Mouse (Mus musculus) lung, postnatal 0 days (tissue): ENCODE measurements around the gene Neurl4. TPM values are rescaled to one million over a fixed set of nuclear protein-coding genes. Genes with fewer than 3 reads are reported as not detected.

Experiments
- ATAC-seq: fragments of 200-750 bp; cut with Nextera tagmentation; 2 replicates; pipeline ENCODE4 v1.8.0; 2017; ENCODE audit warnings: moderate library complexity
- DNase-seq: peaks from one replicate; pipeline ENCODE4 v3.0.0-alpha.2; 2016; ENCODE audit warnings: low spot score
- H3K27ac ChIP-seq: fragments of 300-500 bp; sonication (generic); 2 replicates; pipeline ENCODE4 v1.5.1; 2014; ENCODE audit warnings: antibody characterized with exemption, mild to moderate bottlenecking, low read length, mixed read lengths
- H3K27me3 ChIP-seq: fragments of 300-500 bp; sonication (generic); replicated peaks from 2 replicates; pipeline ENCODE4 v1.6.1; 2014; ENCODE audit warnings: low read length, mixed read lengths; ENCODE audit not compliant: insufficient read depth
- H3K36me3 ChIP-seq: fragments of 300-500 bp; sonication (generic); 2 replicates; pipeline ENCODE4 v1.6.1; 2014; ENCODE audit warnings: low read length, mixed read lengths; ENCODE audit not compliant: insufficient read depth
- H3K4me1 ChIP-seq: fragments of 300-500 bp; sonication (generic); 2 replicates; pipeline ENCODE4 v1.6.1; 2014; ENCODE audit warnings: antibody characterized with exemption, low read depth, low read length, mixed read lengths; ENCODE audit not compliant: insufficient read depth
- H3K4me2 ChIP-seq: fragments of 300-500 bp; sonication (generic); replicated peaks from 2 replicates; pipeline ENCODE4 v1.6.1; 2014; ENCODE audit warnings: low read depth, mild to moderate bottlenecking, low read length, moderate library complexity, mixed read lengths
- H3K4me3 ChIP-seq: fragments of 300-500 bp; sonication (generic); 2 replicates; pipeline ENCODE4 v1.5.1; 2014; ENCODE audit warnings: low read depth, low read length
- H3K9ac ChIP-seq: fragments of 300-500 bp; sonication (generic); replicated peaks from 2 replicates; pipeline ENCODE4 v1.6.1; 2014; ENCODE audit warnings: low read depth, mild to moderate bottlenecking
- H3K9me3 ChIP-seq: fragments of 300-500 bp; sonication (generic); 2 replicates; pipeline ENCODE4 v1.6.1; 2016; ENCODE audit warnings: low read length, mixed read lengths
- CTCF ChIP-seq: IDR thresholded peaks from 2 replicates; pipeline ENCODE4 v1.5.1; 2016; ENCODE audit warnings: antibody characterized with exemption, mild to moderate bottlenecking
- EP300 ChIP-seq: IDR thresholded peaks from 2 replicates; pipeline ENCODE4 v1.6.1; 2016; ENCODE audit warnings: antibody characterized with exemption, mild to moderate bottlenecking, control low read depth
- WGBS: fragments of 180-500 bp; shearing (Covaris S2); extraction: QIAGEN DNeasy Blood & Tissue Kit; methylation state at CpG from one replicate; pipeline ENCODE4 v1.1.7; 2014; 5-methylcytosine and 5-hydroxymethylcytosine counted together
- polyA plus RNA-seq: library from polyadenylated mRNA; unstranded; fragments of >200 nt; fragmentation: Nextera tagmentation; extraction: Ambion mirVana; gene quantifications from 2 replicates; pipeline ENCODE4 v1.2.1, GENCODE M21; 2015

The Neurl4 gene
- polyA plus RNA-seq, 1 experiment from 2014 or later = 3.9 TPM

DNA sequence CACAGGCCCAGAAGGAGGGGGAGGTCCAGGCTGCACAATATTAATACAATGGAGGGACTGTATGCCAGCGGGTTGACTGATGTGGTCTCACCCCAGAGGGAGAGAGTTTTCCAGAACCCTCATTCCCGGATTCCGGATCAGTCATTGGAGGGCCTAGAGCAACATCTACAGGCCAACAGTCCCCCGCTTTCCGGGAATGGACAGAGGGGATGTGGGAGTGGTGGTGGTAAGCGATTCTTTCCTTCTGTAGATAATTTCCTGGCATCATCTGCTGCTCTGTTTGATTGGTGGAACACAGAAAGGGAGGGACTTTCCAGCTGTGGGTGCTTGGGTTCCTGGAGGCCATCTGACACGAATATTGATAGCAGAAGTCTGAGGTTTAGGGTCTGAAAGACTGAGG, 24.7 kb upstream of the Neurl4 start:
- peak overlapping the region; percentile 33 for H3K27ac ChIP-seq
- H3K9me3 ChIP-seq = no peaks in the 10 kb centered on the region
- no peak overlapping the region for H3K4me3 ChIP-seq
- no peaks in the 10 kb centered on the region for H3K36me3 ChIP-seq
- 12% methylated on average over 7 of the region's 7 CpGs for WGBS
- no peak overlapping the region; the same call in 1 of the 2 replicates for H3K4me2 ChIP-seq
- peak; percentile 44 for TF ChIP-seq CTCF
- peak; percentile 58; the same call in 1 of the 2 replicates for TF ChIP-seq EP300
- H3K4me1 ChIP-seq = peaks cover 13% of the 10 kb centered on the region
- H3K9ac ChIP-seq = no peak overlapping the region
- ATAC-seq (peak; percentile 43), DNase-seq (peak; percentile 90)
- no peaks in the 10 kb centered on the region for H3K27me3 ChIP-seq

- H3K9me3 ChIP-seq = no peaks in the 10 kb centered on the region
- DNase-seq (peak; percentile 95), ATAC-seq (peak; percentile 31)
- WGBS = 2% methylated on average over 12 of the region's 12 CpGs
- peak overlapping the region; percentile 33 for H3K27ac ChIP-seq
- peaks cover 13% of the 10 kb centered on the region for H3K4me1 ChIP-seq
- no peaks in the 10 kb centered on the region for H3K27me3 ChIP-seq
- no peak overlapping the region for H3K4me3 ChIP-seq
- TF ChIP-seq EP300 (no peak), CTCF (peak; percentile 95)
- H3K36me3 ChIP-seq = no peaks in the 10 kb centered on the region
- H3K9ac ChIP-seq = no peak overlapping the region
- H3K4me2 ChIP-seq = peak overlapping the region; percentile 34
Observed at GRCm38 (mm10) chr11:69876867-69877266, 24.0 kb upstream of the Neurl4 start.

- TF ChIP-seq CTCF (no peak), EP300 (no peak)
- no peaks in the 10 kb centered on the region for H3K36me3 ChIP-seq
- WGBS = 82% methylated on average over 11 of the region's 11 CpGs
- ATAC-seq (no peak), DNase-seq (no peak)
- H3K4me2 ChIP-seq = peak within 1 kb of the TSS; percentile 75
- H3K27ac ChIP-seq = peak within 1 kb of the TSS; percentile 33; the same call in 1 of the 2 replicates
- H3K27me3 ChIP-seq = no peaks in the 10 kb centered on the region
- H3K4me1 ChIP-seq = peaks cover 13% of the 10 kb centered on the region
- H3K4me3 ChIP-seq = no peak within 1 kb of the TSS
- no peak within 1 kb of the TSS for H3K9ac ChIP-seq
- H3K9me3 ChIP-seq = no peaks in the 10 kb centered on the region
Observed at GRCm38 (mm10) chr11:69877878-69878277, 23.0 kb upstream of the Neurl4 start, which contains the start of gene Tmem95. Gene Tmem95 (minus strand): TSS chr11:69878018.

- no peaks in the 10 kb centered on the region for H3K36me3 ChIP-seq
- ATAC-seq = no peak
- H3K27ac ChIP-seq = no peak overlapping the region
- H3K4me1 ChIP-seq = peaks cover 13% of the 10 kb centered on the region
- H3K4me3 ChIP-seq = no peak overlapping the region
- no peaks in the 10 kb centered on the region for H3K27me3 ChIP-seq
- no peak overlapping the region for H3K4me2 ChIP-seq
- WGBS = 81% methylated on average over 3 of the region's 3 CpGs
- no peak overlapping the region for H3K9ac ChIP-seq
- no peaks in the 10 kb centered on the region for H3K9me3 ChIP-seq
- DNase-seq = no peak
- no peak for TF ChIP-seq CTCF
- TF ChIP-seq EP300 = no peak
Observed at GRCm38 (mm10) chr11:69878399-69878798, 22.5 kb upstream of the Neurl4 start.

DNA sequence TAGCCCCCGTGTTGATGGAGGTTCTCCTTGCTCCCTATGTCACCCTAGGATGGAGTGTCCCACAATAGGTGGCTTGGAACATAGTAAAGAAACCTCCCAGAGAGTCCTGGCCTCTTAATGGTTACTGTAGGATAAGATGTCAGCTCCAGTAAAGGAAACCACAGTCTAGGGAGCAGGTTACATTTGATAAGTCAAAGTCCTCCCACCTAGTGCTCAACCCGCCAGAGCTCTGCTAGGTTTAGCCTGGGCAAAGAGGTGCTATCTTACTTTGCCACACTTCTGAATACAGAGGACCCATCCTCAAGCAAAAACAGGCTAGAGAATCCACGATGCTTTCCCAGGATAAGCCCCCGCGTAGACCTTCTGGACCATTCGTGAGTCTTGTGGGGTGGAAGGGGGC, 21.9 kb upstream of the Neurl4 start:
- Histone ChIP-seq H3K9ac (0 out of 2 replicates have a peak overlapping the region, but pooled peaks have one; percentile 19), H3K4me2 (peak overlapping the region; percentile 75), H3K27me3 (no peaks in the 10 kb centered on the region), H3K9me3 (no peaks in the 10 kb centered on the region), H3K4me3 (no peak overlapping the region), H3K4me1 (peaks cover 13% of the 10 kb centered on the region), H3K36me3 (no peaks in the 10 kb centered on the region), H3K27ac (no peak overlapping the region; the same call in 1 of the 2 replicates)
- 75% methylated on average over 6 of the region's 6 CpGs for WGBS
- TF ChIP-seq CTCF (no peak), EP300 (no peak)
- DNase-seq (no peak), ATAC-seq (no peak)

- Histone ChIP-seq H3K9ac (peak overlapping the region; percentile 51; the same call in 1 of the 2 replicates), H3K27me3 (no peaks in the 10 kb centered on the region), H3K4me1 (peaks cover 18% of the 10 kb centered on the region), H3K9me3 (no peaks in the 10 kb centered on the region), H3K36me3 (no peaks in the 10 kb centered on the region), H3K27ac (peak overlapping the region; percentile 94; the same call in 1 of the 2 replicates), H3K4me3 (peak overlapping the region; percentile 56), H3K4me2 (peak overlapping the region; percentile 75)
- ATAC-seq (no peak), DNase-seq (no peak)
- no peak for TF ChIP-seq CTCF
- TF ChIP-seq EP300 = no peak
- WGBS = 47% methylated on average over 15 of the region's 15 CpGs
Observed at GRCm38 (mm10) chr11:69879711-69880110, 21.2 kb upstream of the Neurl4 start.

GRCm38 (mm10) chr11:69880506-69880852, 20.4 kb upstream of the Neurl4 start:
- TF ChIP-seq EP300 (no peak), CTCF (peak; percentile 91)
- H3K27ac ChIP-seq = peak overlapping the region; percentile 94
- peak overlapping the region; percentile 56 for H3K4me3 ChIP-seq
- H3K4me1 ChIP-seq = peaks cover 18% of the 10 kb centered on the region
- peak overlapping the region; percentile 51 for H3K9ac ChIP-seq
- H3K4me2 ChIP-seq = peak overlapping the region; percentile 75
- ATAC-seq (peak; percentile 54), DNase-seq (peak; percentile 92)
- H3K9me3 ChIP-seq = no peaks in the 10 kb centered on the region
- no peaks in the 10 kb centered on the region for H3K36me3 ChIP-seq
- 0% methylated on average over 18 of the region's 18 CpGs for WGBS
- no peaks in the 10 kb centered on the region for H3K27me3 ChIP-seq
